Mouse (Mus musculus) cerebellum, adult 2 months (tissue): Measurements from ENCODE around the gene Prkcz.

Experiments used
- CTCF ChIP-seq: fragments of 200-500 bp; IDR thresholded peaks from 2 replicates; pipeline ENCODE4 v1.5.1; 2011; ENCODE audit warnings: low read depth, mild to moderate bottlenecking, control low read depth, low read length, moderate library complexity, borderline replicate concordance; ENCODE audit not compliant: insufficient read depth
- POLR2A ChIP-seq: fragments of 200-500 bp; IDR thresholded peaks from 2 replicates; pipeline ENCODE4 v1.6.1; 2011; ENCODE audit warnings: low read length, control low read depth, borderline replicate concordance; ENCODE audit not compliant: insufficient read depth

GRCm38 (mm10) chr4:155370737-155371715 is 9.9 kb upstream of the Prkcz start:
- TF ChIP-seq POLR2A (no peak), CTCF (no peak)
